Mouse (Mus musculus) embryonic fibroblast, embryonic 13.5 days (primary cell): Measurements from ENCODE around the gene Cnnm4.

Experiments used
- CTCF ChIP-seq: IDR thresholded peaks from 2 replicates; pipeline ENCODE4 v1.5.1; 2011; ENCODE audit warnings: mild to moderate bottlenecking, control low read depth, low read length, moderate library complexity, borderline replicate concordance; ENCODE audit not compliant: insufficient read depth
- POLR2A ChIP-seq: IDR thresholded peaks from 2 replicates; pipeline ENCODE4 v1.6.1; 2011; ENCODE audit warnings: low read depth, mild to moderate bottlenecking, control low read depth, low read length, moderate library complexity

GRCm38 (mm10) chr1:36465641-36466160, 5.7 kb upstream of the Cnnm4 start:
- TF ChIP-seq POLR2A, result no peak
- TF ChIP-seq CTCF, result no peak
